Mouse (Mus musculus) kidney, postnatal 25 days (tissue): ENCODE results near the gene Auts2.

ENCODE experiments used
- DNase-seq, 2 experiments: peaks; one replicate each; pipeline ENCODE4 v3.0.0; 2021; ENCODE audit warnings: mixed read lengths in 2 of 2

Gene Auts2

DNA sequence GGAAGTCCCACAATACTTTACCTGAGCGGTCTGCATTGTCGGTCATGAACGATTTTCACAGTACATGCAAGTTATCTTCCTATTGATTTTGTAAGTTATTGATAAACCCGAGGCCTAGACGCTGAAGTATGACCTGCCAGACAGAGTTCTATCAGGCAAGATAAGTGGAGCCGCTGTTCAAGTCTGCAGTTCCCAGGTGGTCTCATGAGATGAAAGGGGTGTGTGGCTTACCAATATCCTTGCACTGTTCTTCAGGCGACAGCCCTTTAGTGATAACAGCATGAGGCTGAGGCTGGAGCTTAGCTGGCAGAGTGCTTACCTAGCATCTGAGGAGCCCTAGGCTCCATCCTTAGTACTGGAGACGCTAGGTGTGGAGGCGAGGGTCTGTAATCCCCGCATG lies 949.9 kb downstream of the Auts2 start:
- no peak for DNase-seq

DNA sequence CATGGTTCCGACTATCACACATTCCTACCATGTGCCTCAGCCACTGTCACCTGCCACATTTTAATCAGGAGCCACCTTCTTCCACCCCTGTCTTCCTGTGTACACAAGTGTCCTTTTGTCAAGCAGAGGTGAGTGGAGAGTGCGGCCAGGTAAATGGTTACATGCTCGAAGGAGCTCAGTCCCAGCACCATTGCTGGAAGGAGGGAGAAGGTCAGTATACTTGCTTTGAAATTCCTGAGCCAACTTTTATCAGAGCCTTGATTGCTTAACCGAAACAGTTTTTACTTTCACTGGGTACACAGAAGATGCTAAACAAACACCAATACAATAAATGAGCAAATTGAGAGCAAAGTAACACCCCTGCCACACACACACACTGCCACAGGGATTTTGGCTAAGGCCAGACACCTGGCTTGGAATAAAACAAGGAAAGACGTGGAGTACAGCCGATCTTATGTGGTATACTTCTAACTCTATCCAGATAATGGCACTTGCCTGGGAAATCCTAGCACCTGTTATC lies 953.1 kb downstream of the Auts2 start:
- no peak for DNase-seq

DNA sequence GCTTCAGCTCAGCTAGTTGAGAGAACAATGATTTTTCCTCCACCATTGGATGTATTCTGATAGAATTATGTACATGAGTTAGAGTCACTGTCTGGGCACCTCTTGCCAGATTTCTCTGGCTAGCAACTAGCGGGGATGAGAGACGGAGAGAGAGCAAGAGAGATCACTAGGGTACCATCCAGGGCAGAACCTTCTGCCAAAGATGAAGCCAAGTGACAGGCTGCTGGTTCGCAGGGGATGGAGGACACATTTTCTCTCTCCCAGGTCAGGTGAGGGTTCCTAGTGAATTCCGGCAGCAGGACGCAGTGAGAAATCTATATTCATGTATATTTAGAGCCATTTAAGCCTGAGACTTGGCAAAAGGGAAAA lies 956.8 kb downstream of the Auts2 start:
- DNase-seq: no peak

DNA sequence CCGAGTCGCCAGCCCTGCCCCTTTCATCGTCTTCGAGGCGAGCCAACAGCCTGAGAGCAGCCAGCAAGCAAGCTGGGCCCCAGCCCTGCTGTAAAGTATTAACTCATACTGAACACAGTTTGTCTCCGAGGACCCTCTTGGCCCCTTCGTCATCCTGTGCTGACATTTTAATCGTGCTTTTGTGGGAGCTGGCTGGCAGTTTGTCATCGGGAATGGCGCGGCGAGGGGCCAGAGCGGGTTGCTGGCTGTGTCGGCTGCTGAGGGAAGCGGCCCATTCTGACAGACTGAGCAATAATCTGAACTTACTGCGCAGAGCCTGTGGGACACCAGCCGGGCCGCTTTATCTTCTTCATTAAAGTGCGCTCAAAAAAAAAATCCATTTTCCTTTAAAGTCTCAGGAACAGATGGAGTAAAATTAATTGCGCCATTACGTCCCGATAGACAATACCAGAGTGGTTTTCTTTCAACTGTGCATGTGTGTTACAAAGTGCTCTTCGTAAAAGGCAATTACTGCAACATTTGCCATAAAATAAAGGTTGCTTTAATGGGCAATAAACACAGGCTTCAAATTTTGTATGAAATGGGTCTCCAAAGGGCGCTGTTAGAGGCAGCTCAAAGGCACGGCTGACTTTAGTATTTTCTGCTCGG lies 957.3 kb downstream of the Auts2 start:
- no peak for DNase-seq

DNA sequence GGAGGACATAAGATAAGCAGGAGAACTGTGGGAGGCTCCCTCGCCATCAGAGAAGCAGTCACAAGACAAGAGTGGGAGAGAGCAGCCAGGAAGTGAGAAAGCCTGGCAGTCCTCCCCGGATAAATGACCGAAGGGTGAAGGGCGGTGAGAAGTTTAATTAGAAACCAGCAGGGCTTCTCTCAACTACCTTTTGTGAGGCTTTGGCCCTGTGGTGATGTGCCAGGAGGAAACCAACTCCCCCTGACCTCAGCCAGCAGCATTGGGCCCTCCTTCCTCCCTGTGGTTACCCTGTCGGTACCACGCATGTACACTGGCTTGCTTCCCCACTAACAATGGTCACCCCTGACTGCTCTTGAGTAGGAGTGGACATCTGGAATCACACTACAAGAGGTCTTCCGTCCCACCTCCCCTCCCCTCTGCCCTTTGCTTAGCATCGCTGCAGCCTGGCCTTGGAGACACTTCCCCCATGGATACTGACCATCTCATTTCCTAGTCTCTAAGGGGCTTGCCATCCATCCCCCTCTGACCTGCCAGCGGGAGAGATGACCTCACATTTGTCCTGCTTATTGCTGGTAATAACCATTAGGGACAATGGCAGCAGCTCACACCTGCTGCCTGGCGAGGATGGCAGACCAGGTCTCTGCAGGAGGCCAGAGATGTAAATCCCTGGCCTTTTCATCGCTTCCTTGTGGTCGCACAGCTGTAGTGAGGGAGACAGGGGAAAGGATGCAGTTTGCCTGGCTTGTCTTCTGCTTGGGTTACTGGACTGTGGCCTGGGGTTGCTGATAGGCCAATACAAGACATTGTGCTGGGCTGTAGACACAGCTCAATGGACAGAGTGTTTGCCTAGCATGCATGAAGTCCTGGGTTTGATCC lies 958.6 kb downstream of the Auts2 start:
- DNase-seq: peak; percentile 63 to 87

- DNase-seq: no peak
Measured at GRCm38 (mm10) chr5:131581110-131582050, 961.8 kb downstream of the Auts2 start.

GRCm38 (mm10) chr5:131578737-131579136 lies 964.4 kb downstream of the Auts2 start:
- no peak for DNase-seq

GRCm38 (mm10) chr5:131575733-131576265 lies 967.3 kb downstream of the Auts2 start:
- no peak for DNase-seq

DNA sequence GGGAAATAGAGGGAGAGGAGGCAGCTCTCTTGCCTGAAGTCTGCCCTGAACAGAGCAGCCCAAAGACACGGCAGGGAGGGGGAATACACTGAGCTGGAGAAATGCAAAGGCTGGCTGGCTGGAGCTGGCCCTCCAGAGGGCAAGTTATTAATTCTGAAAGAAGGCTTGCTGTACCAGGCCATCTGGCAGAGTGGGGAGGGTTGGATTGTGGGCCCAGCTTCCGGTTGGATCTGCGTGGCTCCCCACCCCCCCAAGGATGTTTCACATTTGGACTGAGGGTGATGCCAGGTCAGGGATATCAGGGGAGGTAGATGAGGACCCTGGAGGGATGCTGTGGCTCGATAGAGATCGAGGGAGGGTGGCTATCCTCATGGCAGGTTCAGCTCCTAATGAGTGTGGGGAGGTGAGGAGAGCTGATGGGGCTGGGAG lies 968.0 kb downstream of the Auts2 start:
- DNase-seq: peak in 1 of 2 experiments; percentile 34

DNA sequence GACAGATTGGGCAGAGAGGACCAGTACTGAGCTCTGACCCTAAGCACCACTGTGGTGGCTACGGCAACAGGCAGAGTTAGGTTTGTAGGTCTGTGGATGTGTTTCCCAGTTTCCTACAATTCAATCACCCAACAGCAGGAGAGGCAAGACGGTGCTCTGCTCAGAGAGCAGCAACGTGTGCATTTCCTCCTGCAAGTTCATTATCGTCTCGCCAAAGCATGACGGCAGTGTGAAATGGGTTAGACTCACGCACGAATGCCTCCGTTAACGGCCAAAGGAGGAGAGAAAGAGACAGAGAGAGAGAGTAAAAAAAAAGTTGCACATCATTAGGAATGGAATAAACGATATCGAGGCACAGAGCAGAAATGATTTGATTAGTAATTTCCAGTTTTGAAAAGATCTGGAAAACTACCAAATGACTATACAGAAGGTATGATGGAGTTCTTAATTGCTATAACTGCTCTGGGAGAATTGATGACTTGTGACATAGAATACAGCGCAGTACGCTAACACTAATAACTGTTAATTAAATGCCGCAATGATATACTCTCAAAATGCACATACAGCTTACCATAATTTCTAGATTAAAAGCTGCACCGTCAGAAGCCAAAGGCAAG lies 968.6 kb downstream of the Auts2 start:
- DNase-seq: no peak

DNA sequence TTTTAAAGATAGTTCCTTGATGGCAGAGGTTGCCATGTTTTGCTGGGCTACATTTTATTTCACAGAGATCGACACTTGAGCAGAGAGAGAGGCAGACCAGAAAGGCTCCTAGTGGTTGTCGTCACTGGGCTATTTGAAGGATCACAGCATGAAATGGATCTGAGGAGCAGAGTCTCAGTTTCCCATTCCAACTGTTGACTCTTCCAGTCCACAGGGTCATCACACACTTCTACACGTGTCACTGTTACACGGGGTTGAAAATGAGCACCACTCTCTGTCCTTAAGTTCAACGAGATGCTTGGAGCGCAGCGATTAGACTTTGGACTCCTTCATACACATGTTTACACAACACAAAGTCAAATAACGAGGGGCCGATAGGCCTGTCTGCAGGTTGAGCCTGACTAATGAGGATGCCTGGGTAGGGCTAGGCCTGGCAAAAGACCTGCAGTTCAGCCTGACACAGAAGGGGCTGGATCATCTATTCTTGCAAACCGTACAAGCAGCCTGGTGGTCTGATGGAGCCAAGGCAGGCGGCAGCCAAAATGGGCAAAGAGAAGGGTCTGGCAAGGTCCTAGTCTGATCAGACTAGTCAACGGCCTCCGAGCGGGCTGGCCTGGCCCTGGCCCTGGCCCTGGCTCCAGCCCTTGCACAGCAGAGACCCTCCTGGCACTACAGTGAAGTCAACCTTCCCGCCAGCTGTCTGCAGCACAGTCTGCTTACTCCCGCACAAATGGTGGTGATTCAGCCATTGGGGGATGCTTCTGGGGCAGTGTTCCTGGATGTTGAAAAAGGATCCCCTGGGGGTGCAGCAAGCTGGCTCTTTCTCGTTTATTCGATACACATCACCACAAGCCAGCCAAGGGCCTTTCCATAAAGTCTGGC lies 969.6 kb downstream of the Auts2 start:
- DNase-seq: no peak

GRCm38 (mm10) chr5:131566032-131566431 lies 977.1 kb downstream of the Auts2 start:
- no peak for DNase-seq

GRCm38 (mm10) chr5:131563630-131564252 lies 979.4 kb downstream of the Auts2 start:
- DNase-seq: no peak

DNA sequence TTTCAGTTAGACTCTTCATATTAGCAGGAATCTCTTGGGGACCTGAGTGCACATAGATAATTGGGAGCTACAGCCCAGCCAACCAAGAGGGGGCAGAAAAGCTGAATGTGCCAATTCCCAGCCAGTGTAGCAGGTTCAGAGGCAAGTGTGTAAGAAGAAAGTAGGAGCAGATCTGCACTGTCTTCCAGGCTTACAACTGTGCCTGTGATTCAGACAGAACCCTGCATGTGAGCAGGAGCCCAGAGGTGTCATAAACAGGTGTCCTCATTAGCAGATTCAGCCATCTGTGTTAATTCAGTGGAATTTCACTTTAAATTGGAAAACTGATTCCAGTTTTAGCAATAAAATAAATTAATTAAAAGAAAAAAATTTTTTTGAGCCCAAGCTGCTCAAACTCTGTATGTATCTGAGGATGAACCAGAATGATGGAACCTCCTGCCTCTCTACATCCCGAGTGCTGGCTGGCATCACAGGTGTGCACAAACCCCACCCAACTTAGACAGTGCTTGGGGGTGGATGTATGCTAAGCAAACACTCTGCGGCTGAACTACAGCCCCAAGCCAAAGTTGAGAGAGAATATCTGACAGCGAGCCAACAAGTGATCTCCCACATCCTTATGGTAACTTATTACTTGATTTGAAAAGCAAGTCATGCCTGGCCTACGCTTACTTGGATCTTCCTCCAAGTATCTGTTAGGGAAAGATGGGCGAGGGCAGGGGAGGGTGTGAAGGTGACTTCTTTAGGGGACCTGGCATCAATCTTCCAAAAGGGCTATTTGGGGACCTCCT lies 982.2 kb downstream of the Auts2 start:
- DNase-seq: peak in 1 of 2 experiments; percentile 41

DNA sequence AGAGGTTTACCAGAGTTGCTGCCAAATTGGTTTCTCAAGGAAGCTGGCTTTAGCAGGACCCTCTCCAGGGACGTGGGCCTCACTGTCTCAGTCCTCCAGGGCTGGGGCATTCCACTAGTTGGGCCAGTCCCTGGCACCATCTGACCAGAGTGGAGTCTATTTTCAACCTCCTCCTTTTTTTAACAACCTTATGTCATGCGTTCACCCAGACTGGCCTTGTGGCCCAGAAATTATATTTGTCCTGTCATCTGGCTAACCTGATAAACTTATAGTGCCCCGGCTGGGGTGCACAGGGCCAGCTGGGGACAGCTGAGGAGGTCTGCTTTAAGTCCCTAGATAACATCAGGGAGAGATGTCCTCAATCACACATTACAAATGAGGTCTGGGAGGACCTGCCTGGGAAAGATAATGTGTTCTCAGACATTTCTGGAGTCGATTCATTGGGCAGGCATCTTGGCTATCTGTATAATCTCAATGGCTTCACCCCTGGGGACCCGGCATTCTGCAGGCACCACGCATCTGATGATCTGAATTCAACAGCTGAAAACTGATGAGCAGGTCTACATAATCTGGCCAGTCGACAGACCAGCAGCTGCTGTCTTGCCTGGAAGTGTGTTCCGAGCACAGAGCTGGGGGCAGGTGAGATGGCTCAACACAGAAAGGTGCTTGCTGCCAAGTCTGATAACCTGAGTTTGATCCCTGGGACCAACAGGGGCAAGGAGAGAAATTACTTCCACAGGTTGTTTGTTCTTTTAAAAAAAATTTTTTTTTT lies 984.6 kb downstream of the Auts2 start:
- DNase-seq: no peak

GRCm38 (mm10) chr5:131557591-131558385 lies 985.4 kb downstream of the Auts2 start:
- no peak for DNase-seq

DNA sequence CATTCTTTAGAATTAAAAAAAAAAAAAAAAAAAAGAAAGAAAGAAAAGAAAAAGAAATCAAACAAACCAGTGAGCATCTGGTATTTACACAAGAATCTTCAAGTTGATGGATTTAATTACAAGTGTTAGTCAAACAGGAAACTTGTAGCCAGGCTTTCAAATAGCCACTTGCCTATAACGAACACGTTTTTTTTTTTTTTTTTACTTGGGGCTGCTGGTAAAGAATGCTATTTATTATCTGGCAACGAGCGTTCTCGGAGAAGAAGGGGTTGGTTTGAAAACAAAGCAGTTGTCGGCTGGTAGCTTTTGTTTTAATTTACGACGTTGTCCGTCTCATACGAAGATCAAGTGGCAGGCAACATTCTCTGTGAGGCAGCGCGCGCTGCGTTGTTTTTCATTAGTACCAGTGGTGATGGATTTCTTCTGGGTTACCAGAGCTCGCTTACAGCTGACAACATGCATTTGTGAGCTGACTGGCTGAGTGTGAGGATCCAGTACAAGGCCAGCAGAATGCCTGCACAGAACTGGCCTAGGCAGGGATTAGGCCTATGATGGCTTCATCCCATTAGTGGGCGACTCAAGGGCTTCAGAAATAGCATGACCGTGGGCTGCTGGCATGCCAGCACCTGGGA lies 994.1 kb downstream of the Auts2 start:
- peak in 1 of 2 experiments; percentile 19 for DNase-seq
